Mouse (Mus musculus): ENCODE data around the gene Tmod1.

The Tmod1 gene

GRCm38 (mm10) chr4:46089524-46090125 lies 50.9 kb downstream of the Tmod1 start:
- DNase-seq (ENCODE audit: low read depth), result no peak

- no peak for DNase-seq (ENCODE audit: low read depth)
These were observed 53.8 kb downstream of the Tmod1 start for GRCm38 (mm10) chr4:46092429-46093076.

- no peak for DNase-seq (ENCODE audit: low read depth)
These were observed 56.4 kb downstream of the Tmod1 start for GRCm38 (mm10) chr4:46094916-46095825.

- DNase-seq (ENCODE audit: low read depth), result no peak
These were observed 57.1 kb downstream of the Tmod1 start for GRCm38 (mm10) chr4:46095826-46096159.

- DNase-seq (ENCODE audit: low read depth), result no peak
These were observed 57.8 kb downstream of the Tmod1 start for GRCm38 (mm10) chr4:46096546-46096945.

- no peak for DNase-seq (ENCODE audit: low read depth)
These were observed 58.9 kb downstream of the Tmod1 start for GRCm38 (mm10) chr4:46097591-46097990.

- DNase-seq (ENCODE audit: low read depth), result no peak
These were observed 60.4 kb downstream of the Tmod1 start for GRCm38 (mm10) chr4:46099132-46099531.

- no peak for DNase-seq (ENCODE audit: low read depth)
These were observed 61.8 kb downstream of the Tmod1 start for GRCm38 (mm10) chr4:46100539-46100938.

GRCm38 (mm10) chr4:46101211-46101711 lies 62.5 kb downstream of the Tmod1 start:
- no peak for DNase-seq (ENCODE audit: low read depth)

GRCm38 (mm10) chr4:46102078-46102769 lies 63.5 kb downstream of the Tmod1 start:
- DNase-seq (ENCODE audit: low read depth), result no peak

GRCm38 (mm10) chr4:46110084-46110483 lies 71.3 kb downstream of the Tmod1 start:
- no peak for DNase-seq (ENCODE audit: low read depth)

- no peak for DNase-seq (ENCODE audit: low read depth)
These were observed 72.6 kb downstream of the Tmod1 start for GRCm38 (mm10) chr4:46111361-46111760.

GRCm38 (mm10) chr4:46115308-46115707 lies 76.6 kb downstream of the Tmod1 start:
- no peak for DNase-seq (ENCODE audit: low read depth)

GRCm38 (mm10) chr4:46116544-46117175 lies 77.9 kb downstream of the Tmod1 start:
- no peak for DNase-seq (ENCODE audit: low read depth)

GRCm38 (mm10) chr4:46117536-46117935 lies 78.8 kb downstream of the Tmod1 start:
- DNase-seq (ENCODE audit: low read depth), result no peak

GRCm38 (mm10) chr4:46119514-46120094 lies 80.9 kb downstream of the Tmod1 start:
- no peak for DNase-seq (ENCODE audit: low read depth)

GRCm38 (mm10) chr4:46120767-46121166 lies 82.0 kb downstream of the Tmod1 start:
- DNase-seq (ENCODE audit: low read depth), result no peak

GRCm38 (mm10) chr4:46123358-46123757 lies 84.6 kb downstream of the Tmod1 start:
- DNase-seq (ENCODE audit: low read depth), result no peak

GRCm38 (mm10) chr4:46126541-46126940 lies 87.8 kb downstream of the Tmod1 start:
- DNase-seq (ENCODE audit: low read depth), result peak; percentile 78

- DNase-seq (ENCODE audit: low read depth), result no peak
These were observed 90.7 kb downstream of the Tmod1 start for GRCm38 (mm10) chr4:46129311-46130004.

- peak; percentile 77 for DNase-seq (ENCODE audit: low read depth)
These were observed 91.5 kb downstream of the Tmod1 start for GRCm38 (mm10) chr4:46130221-46130620.

Measured in naive thymus-derived CD4-positive, alpha-beta T cell, adult 2 months (primary cell).